Mouse (Mus musculus) heart, embryonic 16.5 days (tissue): ENCODE measurements around the gene BC025920. TPM values are rescaled to one million over a fixed set of nuclear protein-coding genes. Genes with fewer than 3 reads are reported as not detected.

Source experiments
- ATAC-seq: fragments of 200-750 bp; cut with Nextera tagmentation; replicated peaks from 2 replicates; pipeline ENCODE4 v1.8.0; 2017; ENCODE audit warnings: moderate number of reproducible peaks; ENCODE audit not compliant: insufficient read depth, low FRiP score; ENCODE audit errors: extremely low read depth
- H3K27ac ChIP-seq: fragments of 300-500 bp; sonication (generic); 2 replicates; pipeline ENCODE4 v1.5.1; 2014; ENCODE audit warnings: mild to moderate bottlenecking, low read length, control low read depth, moderate library complexity
- H3K27me3 ChIP-seq: fragments of 300-500 bp; sonication (generic); 2 replicates; pipeline ENCODE4 v1.6.1; 2014; ENCODE audit warnings: low read length, mixed read lengths; ENCODE audit not compliant: control insufficient read depth, insufficient read depth
- H3K36me3 ChIP-seq: fragments of 300-500 bp; sonication (generic); 2 replicates; pipeline ENCODE4 v1.6.1; 2014; ENCODE audit not compliant: control insufficient read depth, insufficient read depth
- H3K4me1 ChIP-seq: fragments of 300-500 bp; sonication (generic); 2 replicates; pipeline ENCODE4 v1.6.1; 2014; ENCODE audit warnings: low read length, mixed read lengths; ENCODE audit not compliant: control insufficient read depth, insufficient read depth
- H3K4me2 ChIP-seq: fragments of 300-500 bp; sonication (generic); 2 replicates; pipeline ENCODE4 v1.6.1; 2014; ENCODE audit warnings: low read depth, mild to moderate bottlenecking, control low read depth, low read length
- H3K4me3 ChIP-seq: fragments of 300-500 bp; sonication (generic); 2 replicates; pipeline ENCODE4 v1.5.1; 2014; ENCODE audit warnings: mild to moderate bottlenecking, control low read depth, low read length
- H3K9ac ChIP-seq: fragments of 300-500 bp; sonication (generic); 2 replicates; pipeline ENCODE4 v1.6.1; 2014; ENCODE audit warnings: low read length, control low read depth
- H3K9me3 ChIP-seq: fragments of 300-500 bp; sonication (generic); replicated peaks from 2 replicates; pipeline ENCODE4 v1.6.1; 2016; ENCODE audit warnings: low read length; ENCODE audit not compliant: control insufficient read depth
- WGBS: fragments of 180-500 bp; shearing (Covaris S2); extraction: QIAGEN DNeasy Blood & Tissue Kit; methylation state at CpG from one replicate; pipeline ENCODE4 v1.1.7; 2014; 5-methylcytosine and 5-hydroxymethylcytosine counted together
- polyA plus RNA-seq: library from polyadenylated mRNA; unstranded; fragments of >200 nt; fragmentation: Nextera tagmentation; extraction: Ambion mirVana; gene quantifications from 2 replicates; pipeline ENCODE4 v1.2.1, GENCODE M21; 2015

Gene BC025920
- polyA plus RNA-seq, 1 experiment from 2014 or later = 1.2 TPM

GRCm38 (mm10) chr10:81588739-81589138, 17.3 kb upstream of the BC025920 start:
- WGBS = 73% methylated on average over 7 of the region's 7 CpGs
- ATAC-seq = no peak
- H3K27me3 ChIP-seq = no peaks in the 10 kb centered on the region
- H3K9ac ChIP-seq = no peak overlapping the region
- H3K4me3 ChIP-seq = no peak overlapping the region
- no peak overlapping the region for H3K27ac ChIP-seq
- no peaks in the 10 kb centered on the region for H3K4me1 ChIP-seq
- H3K36me3 ChIP-seq = peaks cover 15% of the 10 kb centered on the region
- H3K9me3 ChIP-seq = no peaks in the 10 kb centered on the region
- no peak overlapping the region for H3K4me2 ChIP-seq

- 50% methylated on average over 9 of the region's 9 CpGs for WGBS
- ATAC-seq = no peak
- H3K27me3 ChIP-seq = 0 out of 2 replicates have a peak, but pooled peaks cover 4% of the 10 kb centered on the region
Observed at GRCm38 (mm10) chr10:81591846-81592245, 14.2 kb upstream of the BC025920 start.

GRCm38 (mm10) chr10:81592631-81593030, 13.4 kb upstream of the BC025920 start:
- Histone ChIP-seq H3K4me1 (peaks cover 22% of the 10 kb centered on the region), H3K9ac (no peak overlapping the region), H3K4me2 (no peak overlapping the region), H3K36me3 (peaks cover 4% of the 10 kb centered on the region; the same call in 1 of the 2 replicates), H3K9me3 (no peaks in the 10 kb centered on the region), H3K27ac (no peak overlapping the region), H3K27me3 (0 out of 2 replicates have a peak, but pooled peaks cover 4% of the 10 kb centered on the region), H3K4me3 (no peak overlapping the region)
- no peak for ATAC-seq
- WGBS = 78% methylated on average over 7 of the region's 7 CpGs

More at GRCm38 (mm10) chr10:81591846-81592245, 14.2 kb upstream of the BC025920 start:
- Histone ChIP-seq H3K4me3 (no peak overlapping the region), H3K4me2 (no peak overlapping the region), H3K4me1 (peaks cover 15% of the 10 kb centered on the region), H3K9me3 (no peaks in the 10 kb centered on the region), H3K36me3 (peaks cover 6% of the 10 kb centered on the region; the same call in 1 of the 2 replicates), H3K9ac (no peak overlapping the region), H3K27ac (no peak overlapping the region)

DNA sequence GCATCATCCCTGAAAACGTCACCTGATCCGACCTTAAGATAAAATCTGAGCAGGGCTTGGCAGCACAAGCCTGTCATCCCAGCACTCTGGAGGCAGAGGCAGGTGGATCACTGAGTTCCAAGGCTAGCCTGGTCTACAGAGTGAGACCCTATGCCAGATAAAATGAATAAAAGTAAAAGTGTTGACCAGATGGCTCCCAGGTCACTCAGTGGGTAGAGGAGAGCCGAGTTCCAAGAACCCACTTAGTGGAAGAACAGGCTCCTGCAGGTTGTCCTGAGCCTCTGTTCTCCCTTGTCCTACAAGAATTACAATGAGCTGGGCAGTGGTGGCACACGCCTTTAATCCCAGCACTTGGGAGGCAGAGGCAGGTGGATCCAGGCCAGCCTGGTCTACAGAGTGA, 12.8 kb upstream of the BC025920 start:
- Histone ChIP-seq H3K36me3 (no peaks in the 10 kb centered on the region), H3K9me3 (no peaks in the 10 kb centered on the region), H3K27me3 (0 out of 2 replicates have a peak, but pooled peaks cover 4% of the 10 kb centered on the region), H3K4me2 (no peak overlapping the region), H3K27ac (no peak overlapping the region), H3K4me3 (no peak overlapping the region), H3K4me1 (peaks cover 28% of the 10 kb centered on the region), H3K9ac (no peak overlapping the region)
- no peak for ATAC-seq
- 55% methylated on average over 4 of the region's 4 CpGs for WGBS

DNA sequence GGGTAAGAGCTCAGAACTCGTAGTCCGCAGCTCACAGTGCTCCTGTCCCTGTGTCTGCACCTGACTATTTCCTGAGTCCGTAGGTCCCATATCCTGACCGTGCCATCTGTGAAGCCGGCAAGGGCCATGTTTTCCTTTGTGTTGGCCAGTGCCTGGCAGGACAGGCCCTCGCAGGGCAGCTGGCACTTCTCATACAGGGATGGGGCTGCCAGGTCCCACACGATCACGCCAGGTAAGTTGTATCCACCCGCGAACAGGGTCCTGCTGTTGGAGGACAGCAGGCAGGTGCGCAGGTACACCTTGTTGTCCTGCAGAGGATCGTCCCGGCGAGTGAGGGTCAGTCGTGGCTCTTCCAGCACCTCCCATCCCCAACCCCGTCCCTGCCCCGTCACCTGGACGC, 12.1 kb upstream of the BC025920 start:
- no peak overlapping the region for H3K27ac ChIP-seq
- H3K4me3 ChIP-seq = no peak overlapping the region
- no peaks in the 10 kb centered on the region for H3K36me3 ChIP-seq
- no peaks in the 10 kb centered on the region for H3K9me3 ChIP-seq
- no peak overlapping the region for H3K9ac ChIP-seq
- no peak for ATAC-seq
- 69% methylated on average over 18 of the region's 18 CpGs for WGBS
- 0 out of 2 replicates have a peak, but pooled peaks cover 4% of the 10 kb centered on the region for H3K27me3 ChIP-seq
- peaks cover 28% of the 10 kb centered on the region for H3K4me1 ChIP-seq
- H3K4me2 ChIP-seq = no peak overlapping the region

GRCm38 (mm10) chr10:81595599-81595998, 10.5 kb upstream of the BC025920 start:
- no peak overlapping the region for H3K27ac ChIP-seq
- H3K4me3 ChIP-seq = no peak overlapping the region
- H3K27me3 ChIP-seq = 0 out of 2 replicates have a peak, but pooled peaks cover 4% of the 10 kb centered on the region
- peaks cover 37% of the 10 kb centered on the region for H3K4me1 ChIP-seq
- H3K36me3 ChIP-seq = no peaks in the 10 kb centered on the region
- no peak overlapping the region for H3K4me2 ChIP-seq
- ATAC-seq = no peak
- WGBS = 42% methylated on average over 5 of the region's 5 CpGs
- H3K9me3 ChIP-seq = no peaks in the 10 kb centered on the region
- no peak overlapping the region for H3K9ac ChIP-seq

DNA sequence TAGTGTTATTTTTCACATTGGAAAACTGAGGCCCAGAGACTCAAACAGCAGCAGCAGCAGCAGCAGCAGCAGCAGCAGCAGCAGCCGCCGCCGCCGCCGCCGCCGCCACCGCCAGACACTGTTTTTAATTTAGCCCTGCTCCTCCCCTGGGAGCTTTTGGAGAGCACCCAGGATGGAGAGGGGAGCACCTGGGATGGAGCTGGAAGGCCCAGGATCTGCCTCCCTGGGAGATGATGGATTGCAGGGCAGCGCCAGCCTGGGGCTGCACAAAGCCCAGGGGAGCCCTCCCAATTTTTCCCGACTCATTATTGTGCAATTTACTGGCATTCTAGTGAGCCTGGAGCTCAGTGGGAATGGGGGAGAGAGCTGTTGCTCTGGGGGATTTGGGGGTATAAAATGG, 9.5 kb upstream of the BC025920 start:
- Histone ChIP-seq H3K9me3 (no peaks in the 10 kb centered on the region), H3K36me3 (no peaks in the 10 kb centered on the region), H3K9ac (peak overlapping the region; percentile 56), H3K4me1 (peaks cover 45% of the 10 kb centered on the region), H3K27ac (peak overlapping the region; percentile 80), H3K4me3 (peak overlapping the region; percentile 39), H3K27me3 (0 out of 2 replicates have a peak, but pooled peaks cover 4% of the 10 kb centered on the region), H3K4me2 (peak overlapping the region; percentile 65)
- WGBS = 7% methylated on average over 10 of the region's 10 CpGs
- ATAC-seq = no peak

DNA sequence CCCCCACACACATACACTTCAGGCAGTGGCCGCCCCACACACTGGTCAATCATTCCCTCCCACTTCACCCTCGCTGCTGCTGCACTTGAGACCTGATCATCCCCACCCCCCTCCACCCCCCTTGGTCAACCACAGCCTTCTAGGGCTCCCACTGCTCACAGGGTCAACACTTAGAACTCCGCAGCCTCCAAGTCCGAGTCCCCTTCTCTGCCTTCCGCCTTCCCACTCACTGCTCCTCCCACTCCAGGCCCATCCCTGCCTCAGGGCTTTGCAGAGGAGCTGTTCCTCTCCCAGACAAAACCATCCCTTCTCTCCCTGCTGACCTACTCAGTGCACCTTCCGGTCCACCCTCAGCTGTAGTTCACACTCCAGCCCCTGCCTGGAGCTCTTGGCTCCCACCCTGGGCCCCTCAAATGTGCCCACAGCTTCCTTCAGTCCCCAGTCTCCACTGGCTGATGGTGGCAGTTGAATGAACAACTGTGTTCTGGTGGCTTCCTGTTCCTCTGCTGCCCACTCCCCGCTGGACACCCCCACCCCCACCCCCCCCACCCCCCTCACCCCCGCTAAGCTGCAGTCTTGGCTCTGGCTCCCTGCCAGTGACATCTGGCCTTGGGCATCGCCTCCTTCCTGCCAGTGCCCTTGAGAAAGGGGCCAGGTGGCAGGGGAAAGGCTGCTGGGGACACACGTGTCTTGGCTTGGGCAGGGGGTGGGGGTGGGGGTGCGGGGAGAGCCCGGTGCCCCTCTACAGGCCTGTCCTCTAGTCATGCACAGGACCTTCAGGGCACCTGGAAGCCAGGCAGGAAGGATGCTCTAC, 8.7 kb upstream of the BC025920 start:
- 3% methylated on average over 11 of the region's 12 CpGs for WGBS
- peak overlapping the region; percentile 56 for H3K9ac ChIP-seq
- ATAC-seq = peak; percentile 25
- peak overlapping the region; percentile 65 for H3K4me2 ChIP-seq
- H3K27ac ChIP-seq = peak overlapping the region; percentile 80
- H3K36me3 ChIP-seq = no peaks in the 10 kb centered on the region
- peaks cover 48% of the 10 kb centered on the region for H3K4me1 ChIP-seq
- 0 out of 2 replicates have a peak, but pooled peaks cover 4% of the 10 kb centered on the region for H3K27me3 ChIP-seq
- peak overlapping the region; percentile 39 for H3K4me3 ChIP-seq
- no peaks in the 10 kb centered on the region for H3K9me3 ChIP-seq

- Histone ChIP-seq H3K4me1 (peaks cover 56% of the 10 kb centered on the region), H3K9me3 (no peaks in the 10 kb centered on the region), H3K4me3 (no peak overlapping the region), H3K27ac (no peak overlapping the region), H3K36me3 (no peaks in the 10 kb centered on the region), H3K9ac (no peak overlapping the region), H3K4me2 (no peak overlapping the region), H3K27me3 (0 out of 2 replicates have a peak, but pooled peaks cover 4% of the 10 kb centered on the region)
- ATAC-seq = no peak
- WGBS = 50% methylated on average over 3 of the region's 3 CpGs
Observed at GRCm38 (mm10) chr10:81598342-81598741, 7.7 kb upstream of the BC025920 start.
